Mouse (Mus musculus) embryo, embryonic 10 days (tissue): ENCODE measurements around the gene B430306N03Rik.
A peak's percentile ranks its signal among the peaks of the same experiment; 100 is the strongest.
"Not testable (repeated sequence)": the region's sequence is repeated elsewhere in the genome, so short reads cannot be mapped to it uniquely, and the experiment has no call there.

Source experiments
- DNase-seq: peaks from one replicate; pipeline ENCODE4 v3.0.0-alpha.2; 2015; ENCODE audit warnings: low spot score

Gene B430306N03Rik

GRCm38 (mm10) chr17:48312124-48312523 is 3.8 kb upstream of the B430306N03Rik start:
- DNase-seq = no peak

GRCm38 (mm10) chr17:48318686-48319085 is 2.7 kb downstream of the B430306N03Rik start:
- no peak for DNase-seq

- DNase-seq = no peak
Observed at GRCm38 (mm10) chr17:48321279-48321678, 5.3 kb downstream of the B430306N03Rik start.

GRCm38 (mm10) chr17:48323236-48323635 is 7.3 kb downstream of the B430306N03Rik start:
- no peak for DNase-seq

- no peak for DNase-seq
Observed at GRCm38 (mm10) chr17:48324258-48324657, 8.3 kb downstream of the B430306N03Rik start.

GRCm38 (mm10) chr17:48325093-48325492 is 9.2 kb downstream of the B430306N03Rik start:
- DNase-seq = no peak

- no peak for DNase-seq
Observed at GRCm38 (mm10) chr17:48325638-48326037, 9.7 kb downstream of the B430306N03Rik start.

- DNase-seq = no peak
Observed at GRCm38 (mm10) chr17:48326656-48327055, 10.7 kb downstream of the B430306N03Rik start.

GRCm38 (mm10) chr17:48332524-48332923 is 16.6 kb downstream of the B430306N03Rik start:
- no peak for DNase-seq

- no peak for DNase-seq
Observed at GRCm38 (mm10) chr17:48334186-48334585, 18.2 kb downstream of the B430306N03Rik start.

GRCm38 (mm10) chr17:48336857-48337256 is 20.9 kb downstream of the B430306N03Rik start:
- peak; percentile 94 for DNase-seq

GRCm38 (mm10) chr17:48340267-48340666 is 24.3 kb downstream of the B430306N03Rik start:
- DNase-seq = peak; percentile 58

- DNase-seq = no peak
Observed at GRCm38 (mm10) chr17:48341947-48342346, 26.0 kb downstream of the B430306N03Rik start.

- no peak for DNase-seq
Observed at GRCm38 (mm10) chr17:48343065-48343464, 27.1 kb downstream of the B430306N03Rik start.

- DNase-seq = no peak
Observed at GRCm38 (mm10) chr17:48345824-48346223, 29.9 kb downstream of the B430306N03Rik start.

- DNase-seq = no peak
Observed at GRCm38 (mm10) chr17:48346231-48346630, 30.3 kb downstream of the B430306N03Rik start, which contains the start of gene Trem2. Gene Trem2 (plus strand): TSS chr17:48346401.

GRCm38 (mm10) chr17:48346834-48347233 is 30.9 kb downstream of the B430306N03Rik start:
- no peak for DNase-seq

GRCm38 (mm10) chr17:48347287-48347686 is 31.3 kb downstream of the B430306N03Rik start:
- DNase-seq = no peak

GRCm38 (mm10) chr17:48350681-48351193 is 34.8 kb downstream of the B430306N03Rik start:
- no peak for DNase-seq

- DNase-seq = not testable (repeated sequence)
Observed at GRCm38 (mm10) chr17:48352976-48353375, 37.0 kb downstream of the B430306N03Rik start.

- no peak for DNase-seq
Observed at GRCm38 (mm10) chr17:48355822-48356221, 39.9 kb downstream of the B430306N03Rik start.

GRCm38 (mm10) chr17:48357892-48358291 is 42.0 kb downstream of the B430306N03Rik start:
- no peak for DNase-seq

GRCm38 (mm10) chr17:48359616-48360015 is 43.7 kb downstream of the B430306N03Rik start, which contains the start of gene Treml1:
Gene Treml1 (plus strand): TSS chr17:48359916.
- DNase-seq = no peak

GRCm38 (mm10) chr17:48360462-48360861 is 44.5 kb downstream of the B430306N03Rik start:
- DNase-seq = no peak
